Mouse (Mus musculus): ENCODE measurements around the gene Uqcc2.

DNA sequence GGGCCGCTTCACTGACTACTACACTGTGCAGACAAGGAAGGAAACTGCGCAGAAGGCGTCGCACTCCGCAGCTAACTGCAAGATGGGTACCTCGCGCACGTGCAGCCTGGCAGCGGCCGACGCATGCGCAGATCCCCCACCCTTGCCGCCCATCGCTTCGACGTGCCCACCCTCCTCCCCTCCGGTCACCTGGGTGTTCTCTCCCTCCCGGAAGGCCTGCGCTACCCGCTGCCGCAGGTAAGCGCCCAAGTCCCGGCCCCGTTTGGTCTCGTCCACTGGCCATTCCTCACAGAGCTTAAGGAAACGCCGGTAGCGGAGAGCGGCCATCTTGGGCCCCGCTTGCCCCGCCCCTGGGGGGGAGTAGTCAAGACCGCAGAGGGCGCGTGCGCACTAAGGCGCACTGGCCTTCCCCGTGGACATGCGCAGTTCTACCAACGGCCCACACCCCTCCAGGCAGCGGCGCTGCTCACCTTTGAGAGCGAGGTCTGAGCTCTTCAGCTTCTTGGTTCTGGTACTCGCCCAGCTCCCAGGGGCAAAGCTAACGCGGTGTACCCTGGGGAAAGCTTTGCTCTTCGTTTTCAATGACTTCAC, at the start of gene Uqcc2:
- TF ChIP-seq CTCF (IDR thresholded peaks at IDR 0.05; ENCODE audit: control insufficient read depth, insufficient read depth, insufficient read length) (peak; percentile 93), MAX (IDR thresholded peaks at IDR 0.05) (peak; percentile 99)

Data from C2C12 (cell line).